Mouse (Mus musculus) layer of hippocampus, postnatal 14 days (tissue): ENCODE data around the gene Cdc42ep1. TPM values are rescaled to one million over a fixed set of nuclear protein-coding genes. Genes with fewer than 3 reads are reported as not detected.

Experiments used
- DNase-seq, 2 experiments: peaks; one replicate each; pipeline ENCODE4 v3.0.0; 2021 to 2022; ENCODE audit warnings: low spot score in 2 of 2, mixed read lengths in 1 of 2
- total RNA-seq, 2 experiments: library from RNA; stranded (reverse); gene quantifications; 2 replicates each; pipeline ENCODE4 v1.2.3; 2021

Gene Cdc42ep1
- total RNA-seq, 2 experiments from 2014 or later: 9.9 to 10.5 TPM

DNA sequence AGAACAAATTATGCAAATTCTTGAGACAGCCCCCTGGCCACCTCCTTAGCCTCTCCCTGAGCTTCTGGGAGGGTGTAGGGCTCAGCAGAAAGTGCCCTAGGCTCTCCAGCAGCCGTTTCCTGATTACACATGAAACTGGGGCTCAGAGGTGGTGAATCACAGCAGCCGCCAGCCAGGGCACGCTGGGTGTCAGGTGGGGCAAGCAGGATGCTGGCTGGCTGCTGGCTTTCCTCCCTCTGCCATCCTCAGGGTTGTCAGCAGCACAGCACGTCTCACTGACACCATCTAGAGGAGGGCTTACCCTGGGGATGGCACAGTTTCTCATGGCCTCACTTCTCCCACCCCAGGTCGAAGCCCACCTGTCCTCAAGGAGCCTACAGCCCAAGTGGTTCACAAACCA is 14.1 kb upstream of the Cdc42ep1 start:
- DNase-seq: no peak

- DNase-seq: no peak
Observed at GRCm38 (mm10) chr15:78829636-78830035, 12.8 kb upstream of the Cdc42ep1 start.

- DNase-seq: peak in 1 of 2 experiments; percentile 46
Observed at GRCm38 (mm10) chr15:78830742-78831719, 11.4 kb upstream of the Cdc42ep1 start.

DNA sequence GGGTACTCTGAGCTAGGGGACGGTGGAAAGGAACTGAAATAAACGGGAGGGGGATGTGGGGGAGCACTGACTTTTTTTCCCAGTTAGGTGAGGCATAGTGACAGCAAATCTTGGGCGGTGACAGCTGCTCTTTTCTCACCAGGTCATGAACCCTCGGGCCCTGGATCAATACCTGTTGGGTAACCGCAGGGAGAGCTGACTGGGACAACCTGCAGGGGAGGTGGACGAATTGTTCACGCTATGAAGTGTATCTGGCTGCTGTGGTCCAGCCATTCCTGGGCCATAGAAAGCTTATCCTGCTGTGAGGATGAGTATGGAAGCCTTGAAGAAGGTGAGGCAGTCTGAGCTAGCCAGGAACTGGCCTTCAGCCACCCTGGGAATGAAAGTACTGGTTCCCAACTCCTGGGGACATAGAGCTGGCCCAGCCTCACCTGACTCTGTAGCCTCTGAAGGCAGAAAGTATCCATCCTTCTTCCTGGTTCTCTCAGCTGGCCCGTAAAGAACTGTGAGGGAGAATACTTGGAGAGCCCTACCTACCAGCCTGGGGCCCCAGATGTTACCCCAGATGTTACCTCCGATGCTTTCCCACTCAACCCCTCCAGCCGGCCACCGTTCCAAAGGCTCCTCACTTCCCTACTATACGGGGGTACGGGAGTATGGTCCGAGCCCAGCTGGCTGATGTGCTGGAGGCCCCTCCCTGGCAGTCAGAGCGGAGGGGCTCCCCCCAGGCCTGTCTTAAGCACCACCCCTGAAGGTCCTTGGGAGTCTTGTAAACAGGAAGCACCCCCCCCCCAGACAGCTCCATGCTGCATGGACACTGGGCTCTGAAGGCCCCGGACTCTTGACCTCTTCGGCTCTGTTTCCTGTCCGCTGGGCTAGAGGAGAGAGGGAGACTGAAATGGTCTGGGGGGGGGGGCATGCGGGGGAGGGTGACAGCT is 10.4 kb upstream of the Cdc42ep1 start:
- DNase-seq: no peak

DNA sequence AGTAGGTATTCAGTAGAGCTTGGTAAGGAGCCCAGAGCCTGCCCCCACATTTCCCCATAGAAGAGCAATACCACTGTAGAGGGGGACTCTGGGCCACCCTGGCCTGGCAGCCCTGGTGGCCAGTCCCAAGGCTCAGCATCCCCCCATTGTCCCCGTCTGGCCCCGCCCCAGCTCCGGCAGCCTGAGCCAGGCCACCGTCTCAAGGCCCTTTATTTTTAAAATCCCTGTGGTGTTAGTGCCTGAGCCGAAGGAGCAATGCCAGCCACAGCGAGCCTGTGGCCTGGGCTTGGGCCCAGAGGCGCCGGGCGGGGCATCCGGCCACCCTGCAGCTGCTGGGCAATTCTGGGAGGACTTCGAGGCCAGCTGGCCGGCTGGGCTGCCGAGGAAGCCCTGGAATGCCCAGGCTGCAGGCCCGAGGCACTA is 9.7 kb upstream of the Cdc42ep1 start:
- DNase-seq: peak; percentile 75 to 83

DNA sequence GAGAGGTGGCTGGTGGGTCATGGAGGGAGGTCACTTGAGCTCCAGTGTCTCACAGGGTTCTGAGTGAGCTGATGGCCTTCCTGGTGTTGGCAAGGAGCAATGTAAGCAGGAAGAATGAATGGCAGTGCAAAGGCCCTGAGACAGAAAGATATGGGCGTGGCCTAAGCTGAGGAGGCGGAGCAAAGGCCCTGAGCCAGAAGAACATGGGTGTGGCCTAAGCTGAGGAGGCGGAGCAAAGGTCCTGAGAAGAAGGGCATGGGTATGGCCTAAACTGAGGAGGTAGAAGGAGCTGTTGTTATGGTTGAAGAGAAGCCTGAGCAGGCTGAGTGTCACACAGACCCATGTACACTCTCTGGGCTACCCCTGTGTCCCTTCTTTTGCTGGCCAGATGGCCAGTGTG is 8.8 kb upstream of the Cdc42ep1 start:
- no peak for DNase-seq

GRCm38 (mm10) chr15:78834233-78835005 is 8.0 kb upstream of the Cdc42ep1 start:
- DNase-seq: no peak

DNA sequence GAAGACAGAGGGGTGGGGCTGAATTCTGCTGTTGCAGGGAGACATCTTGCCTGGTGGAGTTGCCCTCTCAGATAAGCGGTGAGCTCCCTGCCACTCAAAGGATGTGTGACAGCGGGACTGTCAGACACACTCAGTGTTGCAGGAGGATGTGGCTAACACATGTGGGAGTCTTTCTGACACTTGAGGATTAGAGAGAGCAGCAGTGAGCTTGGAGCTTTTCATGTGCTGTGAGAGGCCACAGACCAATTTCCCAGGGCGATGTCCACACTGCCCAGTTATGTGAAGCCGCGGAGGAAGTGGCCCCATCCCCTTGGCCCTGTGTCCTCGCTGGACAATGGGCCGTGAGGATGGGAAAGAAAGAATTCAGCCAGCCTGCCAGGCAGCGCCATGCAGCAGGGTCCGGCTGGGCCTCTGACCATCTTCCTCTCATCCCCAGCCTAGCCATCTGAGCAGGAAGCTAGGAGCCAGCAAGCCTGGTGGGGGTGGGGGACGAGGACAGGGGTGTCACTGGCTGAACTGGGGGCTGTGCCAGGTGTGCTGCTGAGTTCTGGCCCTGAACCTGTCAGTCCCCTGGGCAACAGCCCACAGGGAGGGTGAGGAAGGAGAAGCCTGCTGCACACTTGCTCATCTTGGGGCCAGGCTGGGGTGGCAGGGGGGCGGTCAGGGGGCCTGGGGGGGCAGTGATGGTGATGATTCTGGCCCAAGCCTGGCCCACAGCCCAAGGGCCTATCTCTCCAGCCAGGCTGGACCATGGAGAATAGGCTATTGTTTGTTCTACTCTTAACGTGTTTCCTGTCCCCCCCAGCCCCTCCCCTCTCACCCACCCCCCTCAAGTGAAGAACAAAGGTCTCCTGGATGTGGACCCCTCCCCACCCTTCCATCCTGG is 7.0 kb upstream of the Cdc42ep1 start:
- DNase-seq: no peak

- DNase-seq: no peak
Observed at GRCm38 (mm10) chr15:78836086-78836621, 6.3 kb upstream of the Cdc42ep1 start.

GRCm38 (mm10) chr15:78839744-78840143 is 2.7 kb upstream of the Cdc42ep1 start:
- no peak for DNase-seq

DNA sequence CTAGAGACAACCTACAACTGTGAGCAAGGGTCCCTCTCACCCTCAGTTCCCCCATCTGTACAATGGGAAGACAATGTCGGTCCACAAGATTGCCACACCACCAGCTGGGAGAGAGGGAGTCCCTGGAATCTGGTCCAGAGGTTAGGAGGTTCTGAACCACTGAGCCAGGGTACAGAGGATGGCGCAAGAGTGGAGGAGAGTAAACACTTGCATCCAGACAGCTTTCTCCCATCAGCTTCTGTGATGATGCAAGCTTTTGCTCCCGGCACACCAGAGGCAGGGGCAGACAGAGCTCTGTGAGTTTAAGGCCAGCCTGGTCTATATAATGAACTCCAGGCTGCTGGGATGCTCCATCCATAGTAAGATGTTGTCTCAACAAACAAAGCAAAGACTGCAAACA is 2.2 kb upstream of the Cdc42ep1 start:
- no peak for DNase-seq

DNA sequence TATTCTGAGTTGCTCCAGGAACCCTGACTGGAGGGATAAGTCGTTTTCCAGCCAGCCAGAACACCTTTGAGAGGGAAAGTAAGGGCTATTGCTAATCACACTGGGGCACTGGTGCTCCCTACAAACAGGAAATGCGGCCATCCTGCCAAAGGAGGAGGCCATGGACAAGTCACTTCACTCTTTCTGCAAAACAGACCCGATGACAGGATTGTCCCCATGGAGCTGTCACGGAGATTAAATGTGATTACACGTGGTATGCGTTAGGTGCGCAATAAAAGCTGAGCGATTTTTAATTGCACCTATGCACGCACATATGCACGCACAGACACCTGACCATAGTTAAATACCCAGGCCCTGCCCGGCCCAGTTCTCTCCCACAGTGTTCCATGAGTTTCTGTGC is 1.7 kb upstream of the Cdc42ep1 start:
- no peak for DNase-seq

GRCm38 (mm10) chr15:78841161-78841790 is 1.1 kb upstream of the Cdc42ep1 start:
- no peak for DNase-seq

GRCm38 (mm10) chr15:78843581-78844469 is 1.4 kb downstream of the Cdc42ep1 start:
- DNase-seq: no peak

DNA sequence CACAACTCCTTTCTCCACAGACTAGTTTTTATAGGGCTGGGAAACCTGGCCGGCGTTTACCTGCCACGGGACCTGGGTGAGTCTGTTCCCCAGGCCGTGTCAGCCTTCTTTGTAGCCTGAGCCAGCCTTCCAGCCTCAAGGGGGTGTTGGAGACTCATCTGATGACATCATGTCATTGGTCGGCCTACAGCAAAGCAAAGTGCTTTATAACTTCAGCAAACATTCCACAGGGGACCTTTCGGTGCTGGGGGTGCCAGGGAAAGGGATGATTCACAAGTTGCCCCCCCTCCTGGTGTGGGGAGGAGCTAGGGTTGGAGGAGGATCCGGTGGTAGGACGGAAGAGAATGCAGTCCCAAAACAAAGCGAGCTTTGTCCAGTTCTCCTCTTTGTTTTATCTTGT is 2.4 kb downstream of the Cdc42ep1 start:
- no peak for DNase-seq

- no peak for DNase-seq
Observed at GRCm38 (mm10) chr15:78845321-78845720, 2.9 kb downstream of the Cdc42ep1 start.

GRCm38 (mm10) chr15:78845867-78846266 is 3.4 kb downstream of the Cdc42ep1 start:
- DNase-seq: no peak

DNA sequence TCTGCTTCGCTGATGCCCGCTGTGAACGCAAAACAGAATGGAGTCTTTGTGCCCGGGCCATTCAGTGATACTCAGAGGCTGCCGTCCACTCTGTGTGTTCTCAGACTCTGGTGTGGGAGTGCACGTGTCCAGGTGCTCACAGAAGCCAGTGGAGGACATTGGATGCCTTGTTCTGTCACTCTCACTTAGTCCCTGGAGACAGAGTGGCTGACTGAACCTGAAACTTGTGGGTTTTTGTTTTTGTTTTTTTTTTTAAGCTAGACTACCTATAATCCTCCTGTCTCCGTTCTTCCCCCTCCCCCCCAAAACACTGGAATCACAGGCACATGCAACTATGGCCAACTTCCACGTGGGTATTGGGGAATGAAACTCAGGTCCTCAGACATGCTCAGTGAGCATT is 3.9 kb downstream of the Cdc42ep1 start:
- DNase-seq: no peak
